Mouse (Mus musculus) kidney, postnatal 36 days (tissue): ENCODE results near the gene Epop.

ENCODE experiments used
- DNase-seq, 2 experiments: peaks; one replicate each; pipeline ENCODE4 v3.0.0; 2021 to 2022; ENCODE audit warnings: mixed read lengths in 2 of 2

The Epop gene

DNA sequence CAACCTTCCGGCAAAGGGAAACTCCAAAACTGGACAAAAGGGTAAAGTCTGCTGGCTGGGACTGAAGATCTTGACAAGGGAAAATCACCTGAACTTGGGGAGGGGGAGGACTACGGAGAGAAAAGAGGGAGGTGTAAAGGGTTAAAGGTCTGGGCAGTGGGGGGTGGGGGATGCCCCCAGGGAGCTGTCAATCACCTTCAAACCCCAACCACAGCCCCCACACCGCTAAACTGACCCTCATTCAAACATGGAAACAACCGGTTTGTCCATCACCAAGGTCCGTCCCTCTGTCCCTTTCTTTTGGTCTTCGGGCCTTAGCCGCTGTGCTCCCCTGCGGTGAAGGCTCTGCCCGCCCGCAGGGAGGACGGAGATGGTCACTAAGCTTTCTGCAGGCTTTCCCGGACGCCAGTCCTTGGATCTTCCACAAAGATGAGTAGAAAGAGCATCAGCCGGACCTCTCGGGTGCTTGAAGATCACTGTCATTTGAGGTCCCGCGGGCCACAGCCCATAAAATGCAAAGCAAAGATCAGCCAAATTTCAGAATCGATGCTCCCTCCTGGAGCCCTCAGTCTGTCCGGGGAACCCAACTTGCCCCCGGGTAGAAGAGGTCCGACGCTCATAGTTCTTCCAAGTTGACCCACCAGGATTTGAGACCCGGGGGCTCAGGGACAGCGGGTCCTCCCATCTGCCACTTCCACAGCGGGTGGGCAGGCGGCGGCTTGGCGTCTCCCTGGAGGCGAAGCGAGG, 1.8 kb downstream of the Epop start:
- DNase-seq = no peak

GRCm38 (mm10) chr11:97626850-97627249, 2.7 kb downstream of the Epop start:
- DNase-seq = peak in 1 of 2 experiments; percentile 12

DNA sequence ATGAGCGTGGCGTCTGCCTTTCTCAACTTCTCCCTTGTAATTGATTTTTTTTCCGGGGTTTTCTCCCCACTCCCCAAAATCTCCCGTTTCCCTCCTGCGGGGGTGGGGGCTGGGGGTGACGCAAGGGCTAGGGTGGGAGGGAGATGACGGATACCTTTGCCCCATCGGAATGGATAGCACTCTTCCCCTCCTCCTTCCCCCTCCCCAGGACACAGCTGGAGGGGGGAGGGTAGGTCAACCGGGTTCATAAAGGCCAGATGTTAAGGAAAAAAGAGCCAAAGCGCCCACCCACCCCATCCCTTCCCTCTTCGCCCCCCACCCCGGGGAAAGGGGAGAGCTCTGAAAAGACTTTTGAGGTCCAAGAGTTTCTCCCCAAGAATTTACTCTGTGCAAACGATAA, 3.1 kb downstream of the Epop start:
- DNase-seq = no peak

DNA sequence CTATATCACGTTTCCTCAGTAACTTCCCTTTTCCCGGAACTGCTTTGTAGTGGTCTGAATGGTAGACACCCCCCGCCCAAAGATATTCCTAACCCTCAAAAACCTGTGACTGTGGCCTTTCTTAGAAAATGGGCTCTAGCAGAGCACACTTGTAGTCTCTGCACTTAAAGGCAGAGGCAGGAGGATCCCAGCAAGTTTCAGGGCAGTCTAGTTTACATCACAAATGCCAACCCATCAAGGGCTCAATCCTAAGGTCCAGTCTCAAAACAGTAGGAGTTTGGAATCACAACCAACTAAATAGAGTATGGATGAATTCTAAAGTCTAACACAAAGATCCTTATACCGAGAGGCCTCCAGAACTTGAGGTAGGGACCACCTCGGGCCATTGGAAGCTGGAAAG, 4.0 kb downstream of the Epop start:
- no peak for DNase-seq

DNA sequence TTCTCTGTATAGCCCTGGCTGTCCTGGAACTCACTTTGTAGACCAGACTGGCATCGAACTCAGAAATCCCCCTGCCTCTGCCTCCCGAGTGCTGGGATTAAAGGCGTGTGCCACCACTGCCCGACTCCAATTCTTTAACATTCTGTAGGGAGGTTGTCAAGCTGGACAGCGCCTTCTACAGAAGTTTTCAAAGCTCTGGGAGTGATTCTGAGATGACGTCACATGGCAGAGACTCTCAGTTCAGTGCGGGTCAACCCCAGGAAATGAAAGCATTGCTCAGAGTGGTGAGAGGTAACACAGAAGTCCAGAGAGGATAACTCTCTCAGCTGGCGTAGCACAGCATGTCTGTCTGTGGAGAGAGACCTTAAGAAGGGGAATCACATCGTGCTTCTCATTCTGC, 6.3 kb downstream of the Epop start:
- no peak for DNase-seq

GRCm38 (mm10) chr11:97622440-97622839, 7.1 kb downstream of the Epop start:
- peak; percentile 56 to 72 for DNase-seq

GRCm38 (mm10) chr11:97619391-97619795, 10.1 kb downstream of the Epop start:
- peak; percentile 93 to 97 for DNase-seq

DNA sequence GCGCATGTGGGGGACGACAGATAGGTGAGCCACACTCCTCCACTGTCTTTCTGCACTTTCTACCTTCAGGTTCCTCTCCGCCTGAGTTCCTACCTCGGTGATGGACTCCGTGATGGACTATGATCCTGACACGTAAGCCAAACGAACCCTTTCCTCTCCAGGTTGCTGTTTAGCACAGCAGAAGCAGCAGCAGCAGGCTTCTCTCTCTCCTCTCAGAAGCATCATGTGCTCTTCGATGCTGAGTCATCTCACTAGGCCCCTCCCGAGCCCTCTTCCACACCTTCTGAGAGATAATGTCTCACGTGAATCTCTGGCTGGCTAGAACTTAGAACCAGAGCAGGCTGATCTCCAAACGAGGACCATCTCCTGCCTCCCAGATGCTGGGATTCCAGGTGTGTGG, 11.1 kb downstream of the Epop start:
- peak; percentile 66 to 76 for DNase-seq

GRCm38 (mm10) chr11:97615276-97615675, 14.2 kb downstream of the Epop start:
- DNase-seq = no peak

DNA sequence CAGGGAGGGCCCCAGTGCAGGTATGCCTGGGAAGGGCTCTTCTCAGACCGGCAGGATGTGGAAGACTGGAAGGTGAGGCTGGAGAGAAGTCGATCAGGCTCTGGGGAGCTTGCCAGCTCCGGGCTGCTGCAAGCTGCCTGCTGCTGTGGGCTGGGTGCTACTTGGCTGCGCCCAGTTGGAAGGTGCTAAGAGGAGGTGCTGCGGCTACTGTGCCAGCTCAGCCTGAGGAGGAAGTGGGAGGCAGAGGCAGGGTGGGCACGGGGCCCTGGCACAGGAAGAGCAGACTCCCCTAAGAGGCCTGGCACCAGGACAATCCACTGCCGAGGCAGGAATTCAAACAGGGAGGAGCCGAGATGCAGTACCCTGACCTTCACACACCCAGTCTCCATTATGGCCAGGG, 18.4 kb downstream of the Epop start:
- peak; percentile 67 to 70 for DNase-seq

DNA sequence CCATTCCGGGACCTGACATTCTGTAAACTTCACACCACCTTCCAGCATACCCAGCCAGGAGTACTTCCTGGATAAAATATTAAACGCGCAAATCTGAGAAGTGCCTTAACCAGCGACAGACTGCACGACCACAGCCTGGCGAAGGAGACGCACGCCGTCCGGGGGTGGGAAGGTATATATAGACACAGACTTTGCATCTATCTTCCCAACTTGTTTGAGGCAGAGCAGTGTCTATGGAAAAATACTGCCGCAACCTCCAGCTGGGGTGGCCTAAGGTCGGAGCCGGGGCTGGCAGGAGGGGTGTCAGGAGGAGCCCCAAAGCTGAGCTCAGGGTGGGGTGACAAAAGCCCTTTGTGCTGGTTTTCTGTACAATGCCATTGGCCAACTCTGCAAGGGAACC, 19.8 kb downstream of the Epop start:
- DNase-seq = no peak

DNA sequence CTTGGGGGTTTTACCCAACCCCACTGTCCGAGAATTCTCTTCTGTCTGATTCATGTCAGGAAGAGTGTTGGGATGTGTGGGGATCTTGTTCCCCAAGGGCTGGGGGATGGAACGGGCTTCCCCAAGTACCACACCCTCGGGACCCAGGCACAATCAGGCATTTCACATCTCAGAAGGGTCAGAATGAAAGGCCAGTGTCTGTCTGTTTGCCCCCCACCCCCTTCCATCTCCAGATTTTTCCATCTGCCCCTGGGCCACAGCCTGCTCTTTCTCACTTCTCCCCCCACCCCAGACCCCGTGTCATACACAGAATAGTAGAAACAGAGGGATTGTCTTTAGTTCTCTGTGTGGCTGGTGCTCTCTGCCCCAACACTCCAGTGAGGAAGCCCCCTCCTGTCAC, 20.6 kb downstream of the Epop start:
- no peak for DNase-seq

DNA sequence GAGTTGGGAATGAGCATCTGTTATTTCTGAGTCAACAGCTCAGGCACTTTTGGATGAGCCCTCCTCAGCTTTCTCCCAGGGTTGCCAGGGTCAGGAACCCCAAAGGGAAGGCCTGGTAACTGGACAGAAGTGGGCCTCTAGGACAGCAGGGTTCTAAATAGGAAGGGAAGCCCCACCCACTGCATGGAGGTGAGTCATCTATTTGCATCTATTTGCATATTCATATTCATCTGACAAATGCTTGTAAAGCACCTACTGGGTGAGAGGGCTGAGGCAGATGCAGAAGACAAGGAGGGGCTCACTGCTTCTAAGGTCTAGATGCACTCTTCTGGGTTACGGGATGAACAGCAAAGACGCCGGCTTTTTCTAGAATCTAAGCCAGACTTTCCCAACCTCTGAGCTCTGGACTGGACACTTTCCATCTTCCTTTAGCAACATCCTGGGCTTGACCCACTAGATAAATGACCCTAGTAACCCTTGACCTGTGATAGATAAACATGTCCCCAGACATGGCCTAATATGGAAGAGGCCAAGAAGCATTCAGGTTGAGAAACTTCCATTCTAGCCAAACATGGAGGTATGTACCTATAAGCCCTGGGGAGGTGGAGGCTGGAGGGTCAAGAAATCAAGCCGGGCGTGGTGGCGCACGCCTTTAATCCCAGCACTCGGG, 22.3 kb downstream of the Epop start:
- no peak for DNase-seq

GRCm38 (mm10) chr11:97603891-97604290, 25.6 kb downstream of the Epop start:
- DNase-seq = peak; percentile 48 to 79

DNA sequence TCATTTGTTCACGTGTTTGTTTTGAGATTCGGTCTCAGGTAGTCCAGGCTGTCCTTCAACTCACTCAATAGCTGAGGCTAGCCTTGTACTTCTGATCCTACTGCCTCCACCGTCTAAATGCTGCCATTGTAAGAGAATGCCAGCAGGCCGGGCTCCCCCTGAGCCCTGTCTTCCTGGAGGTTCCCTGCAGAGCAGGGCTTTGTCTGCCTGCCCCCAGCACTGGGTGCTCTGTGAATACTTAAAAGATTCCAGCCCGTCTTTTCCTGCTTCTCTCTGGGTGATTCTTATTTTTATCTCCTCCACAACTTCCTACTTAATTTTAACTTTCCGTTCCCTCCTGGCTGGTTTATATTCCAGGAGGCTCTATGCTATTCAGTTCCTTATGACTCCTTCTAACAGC, 27.3 kb downstream of the Epop start:
- DNase-seq = no peak

DNA sequence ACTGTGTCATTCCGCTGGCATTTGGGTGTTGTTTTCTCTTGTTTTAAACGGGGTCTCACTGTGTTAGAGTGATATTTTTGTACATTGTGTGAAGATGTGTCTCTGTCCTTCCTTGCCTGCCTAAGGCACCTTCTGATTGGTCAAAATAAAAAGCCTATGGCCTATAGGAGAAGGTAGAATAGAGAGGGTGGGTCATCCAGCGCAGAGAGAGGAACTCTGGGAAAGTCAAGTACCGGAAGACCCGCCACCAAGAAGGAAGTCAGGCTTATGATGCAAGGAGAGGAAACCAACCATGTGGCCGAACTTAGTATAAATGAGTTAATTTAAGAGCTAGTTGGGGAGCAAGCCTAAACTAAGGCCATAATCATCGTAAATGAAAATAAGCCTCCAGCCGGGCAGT, 30.4 kb downstream of the Epop start:
- DNase-seq = no peak

DNA sequence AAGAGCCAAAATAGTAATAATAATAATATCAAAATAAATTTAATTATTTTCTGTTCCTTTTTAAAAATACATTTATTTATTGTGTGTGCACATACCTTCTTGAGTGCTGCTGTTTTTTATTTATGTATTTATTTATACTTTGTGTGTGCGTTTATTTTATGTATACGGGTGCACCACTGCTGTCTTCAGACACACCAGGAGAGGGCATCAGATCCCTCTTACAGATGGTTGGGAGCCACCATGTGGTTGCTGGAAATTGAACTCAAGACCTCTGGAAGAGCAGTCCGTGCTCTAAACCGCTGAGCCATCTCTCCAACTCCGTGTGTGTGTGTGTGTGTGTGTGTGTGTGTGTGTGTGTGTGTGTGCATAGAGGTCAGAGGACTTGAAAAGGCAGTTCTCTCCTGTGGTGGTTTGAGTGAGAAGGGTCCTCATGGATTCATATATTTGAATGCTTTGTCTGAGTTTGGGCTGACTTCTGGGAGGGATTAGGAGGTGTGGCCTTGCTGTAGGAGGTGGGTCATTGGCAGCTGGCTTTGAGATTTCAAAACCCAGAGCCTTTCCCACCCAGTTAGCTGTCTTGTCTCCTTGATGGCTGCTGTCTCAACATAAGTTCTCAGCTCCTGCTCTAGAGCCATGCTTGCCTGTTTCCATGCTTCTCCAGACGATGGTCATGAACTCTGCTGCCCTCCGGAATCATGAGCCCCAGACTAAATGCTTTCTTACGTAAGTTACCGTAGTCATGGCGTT, 31.4 kb downstream of the Epop start:
- DNase-seq = no peak

DNA sequence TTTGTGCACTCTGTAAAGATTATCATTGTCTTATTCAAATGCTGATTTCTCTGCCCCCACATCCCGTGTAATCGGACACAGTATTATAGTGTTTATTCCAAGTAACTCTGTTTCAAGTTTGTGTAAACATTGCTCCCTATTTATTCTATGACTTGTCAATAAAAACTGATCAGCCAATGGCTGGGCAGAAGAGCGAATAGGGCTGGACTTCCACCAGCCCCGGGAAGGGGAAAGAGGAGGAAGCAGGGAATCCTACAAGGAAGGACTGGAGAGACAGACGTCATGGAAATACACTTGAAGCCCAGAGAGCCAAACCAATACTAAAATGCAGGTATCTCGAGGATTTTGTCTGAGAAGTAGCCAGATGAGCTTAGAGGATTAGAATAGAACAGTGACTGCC, 35.4 kb downstream of the Epop start:
- peak; percentile 29 to 41 for DNase-seq

DNA sequence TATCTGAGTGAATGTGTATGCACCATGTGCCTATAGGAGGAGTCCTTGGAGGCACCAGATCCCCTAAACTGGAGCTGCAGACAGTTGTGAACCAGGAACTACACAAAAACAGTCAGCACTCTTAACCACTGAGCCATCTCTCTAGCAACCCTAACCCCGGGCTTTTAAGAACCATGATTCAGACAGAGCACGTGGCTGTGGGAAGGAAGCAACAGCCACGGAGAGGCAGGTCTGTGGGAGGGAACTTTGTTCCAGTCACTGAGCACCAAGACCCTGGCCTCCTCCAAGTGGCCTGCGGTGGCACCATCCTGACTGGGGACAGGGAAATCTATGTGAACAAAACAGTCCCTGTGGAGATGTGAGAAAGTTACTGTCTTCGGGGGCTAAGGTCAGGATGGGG, 37.6 kb downstream of the Epop start:
- DNase-seq = no peak

DNA sequence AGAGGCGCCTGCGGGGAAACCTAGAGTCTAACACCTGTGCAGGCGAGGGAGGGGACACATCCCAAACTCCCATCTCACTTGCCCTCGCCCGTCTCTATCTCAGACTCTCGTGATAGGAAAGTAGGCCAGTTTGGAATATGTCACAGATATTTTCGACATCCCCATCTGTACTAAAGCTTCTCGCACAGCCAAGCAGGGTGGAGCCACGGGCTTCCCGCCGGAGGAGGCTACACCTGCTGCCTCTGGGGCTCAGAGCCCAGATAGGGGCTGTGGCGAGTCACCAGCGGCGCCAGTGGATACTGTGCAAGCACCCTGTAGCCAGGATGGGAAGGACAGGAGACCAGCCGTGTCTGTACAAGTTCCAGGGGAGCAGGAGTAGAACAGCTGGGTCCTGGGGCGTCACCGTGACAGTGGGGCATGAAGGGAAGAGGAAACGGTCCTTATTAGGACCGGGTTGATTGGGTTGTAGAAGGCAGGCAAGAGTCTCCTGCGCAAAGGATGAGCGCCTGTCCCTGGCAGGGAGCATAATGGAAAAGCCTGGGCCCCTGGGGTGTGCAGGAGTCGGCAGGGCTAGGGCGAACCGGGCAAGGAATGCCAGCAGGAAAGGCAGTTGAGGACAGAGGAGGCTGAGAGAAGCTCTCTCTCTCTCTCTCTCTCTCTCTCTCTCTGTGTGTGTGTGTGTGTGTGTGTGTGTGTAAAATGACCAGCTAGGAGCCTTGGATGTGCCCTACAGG, 39.1 kb downstream of the Epop start:
- DNase-seq = no peak

DNA sequence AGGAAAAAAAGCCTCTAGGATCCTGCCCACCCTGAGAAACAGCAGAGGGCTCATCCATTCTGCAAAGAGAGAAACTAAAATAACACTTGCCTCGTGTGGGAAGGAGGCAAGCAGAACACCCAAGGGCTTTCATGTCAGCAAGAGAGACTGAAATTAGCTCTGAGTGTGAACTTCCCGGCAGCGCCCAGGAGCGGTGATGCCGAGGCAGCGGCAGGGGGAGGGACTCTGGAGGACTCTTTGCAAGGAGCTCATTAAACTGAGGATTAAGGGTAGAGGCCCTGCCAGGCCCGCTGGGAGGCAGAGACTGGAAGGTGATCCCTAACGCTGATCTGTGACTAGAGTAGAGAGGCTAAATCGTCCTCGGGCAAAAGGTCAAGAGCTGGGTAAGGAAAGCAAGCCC, 40.3 kb downstream of the Epop start:
- DNase-seq = no peak

- peak; percentile 41 to 60 for DNase-seq
Observed at GRCm38 (mm10) chr11:97585932-97586331, 43.6 kb downstream of the Epop start.

DNA sequence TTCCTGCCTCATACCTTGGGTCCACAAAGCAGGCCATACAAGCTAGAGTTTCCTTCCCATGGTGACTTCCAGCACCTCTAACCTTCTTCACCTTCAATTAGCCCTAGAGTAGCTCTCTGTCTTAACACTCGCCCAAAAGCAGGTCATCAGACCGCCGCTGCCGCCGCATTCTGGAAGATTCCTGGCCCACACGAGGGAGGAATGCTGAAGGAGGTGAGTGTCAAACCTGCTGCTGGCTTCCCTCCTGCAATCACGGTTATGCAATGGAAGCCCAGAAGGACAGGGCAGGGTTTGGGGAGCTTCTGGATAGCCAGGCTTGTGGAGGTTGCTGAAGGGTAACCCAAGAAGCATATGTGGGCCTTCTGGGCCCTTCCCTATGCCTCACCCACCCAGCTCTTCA, 45.0 kb downstream of the Epop start:
- DNase-seq = peak in 1 of 2 experiments; percentile 35
